Mouse (Mus musculus): Measurements from ENCODE around the gene Uqcrc2.

The Uqcrc2 gene

GRCm38 (mm10) chr7:120690634-120691033 lies 55.7 kb downstream of the Uqcrc2 start:
- DNase-seq (ENCODE audit: low spot score in 2 of 2): peak in 1 of 2 experiments; percentile 19

GRCm38 (mm10) chr7:120693831-120694375 lies 58.9 kb downstream of the Uqcrc2 start:
- no peak for DNase-seq (ENCODE audit: low spot score in 2 of 2)

GRCm38 (mm10) chr7:120695196-120695595 lies 60.2 kb downstream of the Uqcrc2 start:
- DNase-seq (ENCODE audit: low spot score in 2 of 2): no peak

- no peak for DNase-seq (ENCODE audit: low spot score in 2 of 2)
Observed at GRCm38 (mm10) chr7:120695641-120696040, 60.7 kb downstream of the Uqcrc2 start.

- no peak for DNase-seq (ENCODE audit: low spot score in 2 of 2)
Observed at GRCm38 (mm10) chr7:120696331-120696730, 61.4 kb downstream of the Uqcrc2 start.

- DNase-seq (ENCODE audit: low spot score in 2 of 2): no peak
Observed at GRCm38 (mm10) chr7:120699586-120699985, 64.6 kb downstream of the Uqcrc2 start.

- DNase-seq (ENCODE audit: low spot score in 2 of 2): no peak
Observed at GRCm38 (mm10) chr7:120703888-120704287, 68.9 kb downstream of the Uqcrc2 start.

Measured in spleen, postnatal 14 days (tissue).